21 mouse cellular contexts compared by ENCODE assay signal in the genomic region with DNA sequence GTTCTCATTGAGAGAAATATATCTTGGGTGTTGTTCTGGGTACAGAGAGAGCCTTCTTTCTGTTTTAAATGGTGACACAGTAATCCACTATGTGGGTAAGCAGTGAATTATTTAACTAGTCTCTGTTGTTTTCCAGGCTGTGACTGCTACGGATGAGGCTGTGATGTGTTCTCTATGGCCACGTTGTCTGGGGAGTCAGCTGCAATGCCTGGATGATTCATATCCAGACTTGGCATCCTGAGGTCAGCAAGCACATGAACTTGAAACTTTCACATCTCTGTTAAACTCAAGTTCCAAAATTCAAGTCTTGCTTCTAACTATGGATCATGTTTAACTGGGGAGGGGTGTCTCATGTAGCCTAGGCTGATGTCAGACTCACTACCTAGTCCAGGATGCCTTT. TPM values are rescaled to one million over a fixed set of nuclear protein-coding genes. Genes with fewer than 3 reads are reported as not detected.
DNase-seq lines count a peak whose midpoint lies in the region; TF ChIP-seq lines count a peak whose summit lies in the region.
"Had no signal": no experiment of that assay in that cellular context is flagged by ENCODE, and none has a peak within 500 bp of the region (broad histone marks: within the 10 kb centered on the region; RNA-seq: fewer than 3 reads in every experiment).

No protein-coding gene starts in this region.

- no peak overlapping the region for H3ac ChIP-seq in myocyte (ENCODE audit: control insufficient read depth, insufficient read length)

- H3K79me2 ChIP-seq in myocyte (ENCODE audit: control insufficient read depth, insufficient read depth) = no peaks in the 10 kb centered on the region

- H3K27me3 ChIP-seq in myocyte (ENCODE audit: control insufficient read depth, insufficient read depth, insufficient read length) = no peaks in the 10 kb centered on the region
- no peaks in the 10 kb centered on the region for H3K27me3 ChIP-seq in thymus, adult 2 months (ENCODE audit: control insufficient read depth, insufficient read depth, low read length)
- H3K27me3 ChIP-seq in kidney, adult 2 months (replicated peaks; ENCODE audit: control insufficient read depth, insufficient read depth, low read length) = no peaks in the 10 kb centered on the region
- H3K27me3 ChIP-seq: forebrain, embryonic 12.5 days; forebrain, embryonic 15.5 days; heart, embryonic 12.5 days; heart, embryonic 15.5 days had no signal

- H3K27ac ChIP-seq in thymus, adult 2 months (ENCODE audit: control insufficient read depth, insufficient read depth, low read length) = no peak overlapping the region
- no peak overlapping the region for H3K27ac ChIP-seq in kidney, adult 2 months (ENCODE audit: insufficient read depth, low read depth, low read length)
- H3K27ac ChIP-seq: forebrain, embryonic 12.5 days; forebrain, embryonic 15.5 days; heart, embryonic 15.5 days; hindbrain, embryonic 14.5 days; hindbrain, postnatal 0 days had no signal

- no peaks in the 10 kb centered on the region for H3K4me1 ChIP-seq in thymus, adult 2 months (replicated peaks; ENCODE audit: control insufficient read depth, insufficient read depth, low read length)
- no peaks in the 10 kb centered on the region for H3K4me1 ChIP-seq in kidney, adult 2 months (ENCODE audit: control insufficient read depth, insufficient read depth, low read length)
- H3K4me1 ChIP-seq: forebrain, embryonic 12.5 days; forebrain, embryonic 15.5 days; heart, embryonic 12.5 days; heart, embryonic 15.5 days had no signal

- DNase-seq in 3T3-L1 (ENCODE audit: low read depth, low spot score) (peak; percentile 74), 416B (ENCODE audit: low read depth) (peak; percentile 40)
- peak; percentile 56 for DNase-seq in Muller cell, postnatal 12 days (ENCODE audit: inconsistent ontology term)
- DNase-seq in thymus, adult 2 months = no peak
- no peak for DNase-seq in kidney, adult 2 months
- DNase-seq: adrenal gland, postnatal 10 days; B cell, adult 2 months; cerebellum, adult 11-12 months; cerebellum, adult 8-10 months; gastrocnemius, postnatal 25 days; heart, adult 18-20 months; heart, postnatal 10 days; heart, postnatal 36 days; kidney, adult 18-20 months had no signal

- H3K36me3 ChIP-seq in myocyte (ENCODE audit: control insufficient read depth, insufficient read depth) = no peaks in the 10 kb centered on the region
- H3K36me3 ChIP-seq in thymus, adult 2 months (ENCODE audit: control insufficient read depth, insufficient read depth, low read length) = no peaks in the 10 kb centered on the region
- no peaks in the 10 kb centered on the region for H3K36me3 ChIP-seq in kidney, adult 2 months (ENCODE audit: control insufficient read depth, insufficient read depth, low read length)
- H3K36me3 ChIP-seq: forebrain, embryonic 12.5 days; forebrain, embryonic 15.5 days; heart, embryonic 12.5 days; heart, embryonic 15.5 days had no signal

- TF ChIP-seq POLR2A in myocyte (IDR thresholded peaks at IDR 0.05; ENCODE audit: insufficient read length, low read depth) = no peak
- no peak for TF ChIP-seq POLR2A in thymus, adult 2 months (IDR thresholded peaks at IDR 0.05; ENCODE audit: control insufficient read depth, extremely low read depth, insufficient read depth, low read length, poor library complexity)
- TF ChIP-seq POLR2A in kidney, adult 2 months (IDR thresholded peaks at IDR 0.05; ENCODE audit: low read depth, low read length) = no peak

- H3K4me2 ChIP-seq in myocyte (ENCODE audit: low read depth) = peak overlapping the region; percentile 10
- H3K4me2 ChIP-seq: forebrain, embryonic 12.5 days; forebrain, embryonic 15.5 days; heart, embryonic 12.5 days; heart, embryonic 15.5 days; hindbrain, embryonic 14.5 days had no signal

- no peak for TF ChIP-seq CTCF in thymus, adult 2 months (IDR thresholded peaks at IDR 0.05; ENCODE audit: borderline replicate concordance, control insufficient read depth, extremely low read depth, insufficient read depth, low read length, poor library complexity)
- no peak for TF ChIP-seq CTCF in kidney, adult 2 months (conservative IDR thresholded peaks at IDR 0.05; ENCODE audit: insufficient read depth, insufficient read length, low read depth, low read length)

- no peak overlapping the region for H3K4me3 ChIP-seq in myocyte
- no peak overlapping the region for H3K4me3 ChIP-seq in thymus, adult 2 months (ENCODE audit: control insufficient read depth, insufficient read depth, low read length)
- H3K4me3 ChIP-seq in kidney, adult 2 months (ENCODE audit: insufficient read depth, low read depth, low read length) = no peak overlapping the region
- H3K4me3 ChIP-seq: forebrain, embryonic 12.5 days; forebrain, embryonic 15.5 days; heart, embryonic 12.5 days; heart, embryonic 15.5 days had no signal

- 89% methylated on average over 2 of the region's 2 CpGs for WGBS in thymus, adult 2 months
- 34% methylated on average over 2 of the region's 2 CpGs for WGBS in kidney, adult 2 months

TF ChIP-seq in myocyte, 11 proteins besides CTCF, POLR2A, EP300 and RAD21:
- TF ChIP-seq MYOD1 (IDR thresholded peaks at IDR 0.05; ENCODE audit: control insufficient read depth in 1 of 3, insufficient read length in 2 of 3, low read depth in 2 of 3) (peak in 2 of 3 experiments; percentile 5 to 21), MYOG (IDR thresholded peaks at IDR 0.05; ENCODE audit: control insufficient read depth in 1 of 3, insufficient read depth in 1 of 3, insufficient read length in 2 of 3, low read depth in 2 of 3) (no peak)

RNA-seq across cellular contexts. Expression of a gene that starts 53.1 kb away (rescaled TPM):
- polyA plus RNA-seq in myocyte (2012; fragmentation: generic; extraction: Trizol) = 83.9 TPM
- polyA plus RNA-seq in thymus, adult 2 months (2012; rRNA removed) = 37.4 and 38.0 TPM in 2 replicates
- 32.0 and 61.3 TPM in 2 replicates for polyA plus RNA-seq in kidney, adult 2 months (2012; rRNA removed)

Comparison
In these comparisons a context has a peak if more than half of its experiments do, and no peak if none do; other contexts are left out.
1. DNase-seq: peak in 3T3-L1 (single experiment), 416B (single experiment) and Muller cell, postnatal 12 days (single experiment); none in thymus, adult 2 months (single experiment) and kidney, adult 2 months (single experiment).